Mouse (Mus musculus): ENCODE measurements at regions not wholly inside any gene's neighbourhood (a gene's known extent, or its start where the extent isn't known, plus 50 kb on each side); places are given as distances from the start of the nearest gene placed in this dataset.

DNA sequence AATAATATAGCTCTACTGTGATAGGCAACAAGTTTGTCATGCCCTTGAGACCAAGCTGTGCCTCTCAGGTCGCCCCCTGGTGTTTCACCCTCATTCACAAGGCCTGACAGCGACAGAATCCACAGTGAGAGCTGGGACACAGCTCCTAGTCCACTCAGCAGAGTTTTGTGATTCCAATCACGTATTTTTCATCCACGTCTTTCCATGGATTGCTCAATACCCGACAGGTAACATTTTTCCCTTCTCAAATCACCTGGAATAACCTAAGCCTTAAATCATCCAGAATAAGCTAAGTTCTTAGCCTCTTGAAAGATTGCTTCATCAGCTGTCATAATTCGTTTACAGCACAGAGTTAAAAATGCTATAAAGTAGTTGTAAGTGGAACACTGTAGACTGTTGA is 211.3 kb downstream of the Ccdc91 start:
- no peak for DNase-seq (ENCODE audit: low spot score in 2 of 2)
- intact Hi-C loops (cut with DNase I) = no loop called here

DNA sequence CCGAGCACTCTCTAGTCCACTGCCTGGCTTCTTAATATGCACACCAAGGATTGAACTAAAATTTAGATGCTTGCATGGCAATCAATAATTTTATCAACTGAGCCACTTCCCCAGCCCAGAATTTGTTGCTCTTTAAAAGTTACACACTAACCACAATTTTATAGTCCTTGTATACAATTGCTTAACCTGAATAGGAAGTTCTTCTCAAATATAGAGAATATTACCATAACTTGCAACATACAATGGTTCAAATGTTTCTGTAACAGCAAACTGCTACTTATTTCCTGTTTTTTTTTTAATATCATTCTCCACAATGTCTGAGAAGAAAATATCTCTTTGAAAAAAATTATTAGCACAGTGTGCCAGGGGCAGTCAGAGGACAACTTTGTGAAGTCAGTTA is 222.6 kb downstream of the Ccdc91 start:
- intact Hi-C loops (cut with DNase I) = no loop called here
- DNase-seq (ENCODE audit: low spot score in 2 of 2) = no peak

DNA sequence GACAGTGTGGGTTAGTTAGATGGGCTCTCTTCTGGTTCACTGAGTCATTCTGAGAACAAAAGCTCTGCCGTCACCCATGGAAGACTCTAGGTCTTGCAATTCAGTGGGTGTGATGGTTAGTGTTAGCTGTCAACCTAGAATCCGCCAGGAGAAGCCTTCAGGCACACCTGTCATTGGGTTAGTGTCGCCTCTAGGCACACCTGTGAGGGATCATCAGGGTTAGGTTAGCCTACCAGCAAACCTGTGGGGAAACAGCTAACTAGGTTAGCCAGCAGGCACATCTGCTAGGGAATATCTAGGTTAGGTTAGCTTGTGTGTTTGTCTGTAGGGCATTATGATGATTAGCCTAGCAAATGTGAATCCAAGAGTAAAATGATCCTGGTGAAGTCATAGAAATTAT is 223.8 kb downstream of the Ccdc91 start:
- no peak for DNase-seq (ENCODE audit: low spot score in 2 of 2)
- intact Hi-C loops (cut with DNase I) = no loop called here

DNA sequence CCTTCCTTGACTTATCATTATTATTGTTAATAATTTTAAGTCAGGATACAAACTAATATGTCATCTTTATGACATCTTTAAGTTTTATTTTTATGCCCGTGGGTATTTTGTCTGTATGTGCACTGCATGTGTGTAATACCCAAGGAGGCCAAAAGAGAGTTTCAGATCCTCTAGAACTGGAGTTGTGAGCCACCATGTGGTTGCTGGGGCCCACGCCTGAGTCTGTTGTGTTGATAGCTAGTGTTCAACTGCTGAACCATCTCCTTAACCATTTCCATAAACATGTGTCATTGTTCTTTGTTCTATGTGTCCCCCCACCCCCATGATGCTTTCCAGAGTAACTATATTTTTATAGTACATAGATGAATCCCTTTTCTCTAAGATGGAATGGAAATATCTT is 225.0 kb downstream of the Ccdc91 start:
- intact Hi-C loops (cut with DNase I) = no loop called here
- DNase-seq (ENCODE audit: low spot score in 2 of 2) = no peak

DNA sequence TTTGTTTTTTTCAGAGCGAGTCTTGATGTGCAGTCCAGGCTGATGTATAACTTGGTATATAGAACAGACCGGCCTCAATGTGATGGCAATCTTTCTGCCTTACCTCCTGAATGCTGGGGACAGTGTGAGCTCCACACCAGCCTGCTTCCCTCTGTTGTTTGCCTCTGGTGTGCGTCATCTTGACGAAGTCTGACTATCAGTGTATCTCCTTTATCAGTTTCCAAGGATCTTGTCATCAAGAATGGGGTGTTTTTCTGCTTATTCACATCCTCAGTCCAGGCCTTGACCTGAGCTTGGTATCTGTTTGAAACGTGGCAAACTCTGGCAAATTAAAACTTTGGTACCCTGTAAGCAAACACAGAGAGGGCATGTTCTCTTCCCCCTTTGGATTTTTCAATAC is 226.3 kb downstream of the Ccdc91 start:
- intact Hi-C loops (cut with DNase I) = no loop called here
- no peak for DNase-seq (ENCODE audit: low spot score in 2 of 2)

DNA sequence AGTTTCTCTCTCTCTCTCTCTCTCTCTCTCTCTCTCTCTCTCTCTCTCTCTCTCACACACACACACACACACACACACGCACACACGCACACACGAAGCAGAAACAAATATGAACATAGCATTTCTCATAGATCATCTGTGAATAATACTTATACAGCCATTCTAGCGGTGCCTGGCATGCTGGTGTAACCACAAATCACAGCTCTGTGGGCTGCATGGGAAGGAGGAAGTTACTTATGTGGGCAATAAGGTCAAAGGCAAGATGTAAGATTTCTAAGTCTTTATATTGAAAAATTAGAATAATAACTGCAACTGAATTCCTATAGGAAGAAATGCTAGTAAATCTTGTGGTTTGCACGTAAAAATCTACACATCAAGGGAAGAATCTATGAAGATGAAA is 228.7 kb downstream of the Ccdc91 start:
- intact Hi-C loops (cut with DNase I) = no loop called here
- no peak for DNase-seq (ENCODE audit: low spot score in 2 of 2)

DNA sequence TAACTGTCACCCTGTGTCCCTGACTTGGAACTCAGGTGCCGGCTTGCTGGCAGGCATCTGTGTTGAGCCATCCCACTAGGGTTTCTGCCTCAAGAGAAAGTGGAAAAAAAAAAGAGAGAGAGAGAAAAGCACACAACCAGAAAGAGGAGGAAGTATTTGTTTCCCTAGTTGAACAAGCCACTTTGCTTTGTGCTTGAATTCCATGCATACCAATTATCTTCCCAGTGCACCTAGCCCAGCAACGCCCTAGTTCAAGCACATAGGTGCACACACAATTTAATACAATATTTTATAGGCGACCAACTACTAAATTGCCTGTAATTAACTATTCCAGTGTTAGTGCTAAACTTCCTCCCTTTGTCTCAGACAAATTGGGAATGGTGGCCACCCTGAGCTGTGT is 230.3 kb downstream of the Ccdc91 start:
- no peak for DNase-seq (ENCODE audit: low spot score in 2 of 2)
- intact Hi-C loops (cut with DNase I) = no loop called here

DNA sequence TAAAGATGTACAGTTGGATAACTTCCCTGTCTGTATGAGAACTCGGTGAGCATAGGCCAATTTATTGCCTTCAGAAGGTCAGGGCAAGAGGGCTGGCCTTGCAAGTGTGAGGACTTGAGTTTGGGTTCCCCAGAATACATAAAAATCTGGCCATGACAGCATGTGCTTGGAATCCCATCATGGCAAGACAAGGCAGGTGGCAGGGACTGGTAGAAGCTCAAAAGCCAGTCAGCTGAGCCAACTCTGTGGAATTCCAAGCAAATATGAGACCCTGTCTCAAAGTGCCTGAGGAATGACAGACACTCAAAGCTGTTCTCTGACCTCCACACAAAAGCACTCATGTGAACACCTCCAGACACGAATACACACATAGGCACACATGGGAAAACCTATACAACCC is 231.1 kb downstream of the Ccdc91 start:
- no peak for DNase-seq (ENCODE audit: low spot score in 2 of 2)

DNA sequence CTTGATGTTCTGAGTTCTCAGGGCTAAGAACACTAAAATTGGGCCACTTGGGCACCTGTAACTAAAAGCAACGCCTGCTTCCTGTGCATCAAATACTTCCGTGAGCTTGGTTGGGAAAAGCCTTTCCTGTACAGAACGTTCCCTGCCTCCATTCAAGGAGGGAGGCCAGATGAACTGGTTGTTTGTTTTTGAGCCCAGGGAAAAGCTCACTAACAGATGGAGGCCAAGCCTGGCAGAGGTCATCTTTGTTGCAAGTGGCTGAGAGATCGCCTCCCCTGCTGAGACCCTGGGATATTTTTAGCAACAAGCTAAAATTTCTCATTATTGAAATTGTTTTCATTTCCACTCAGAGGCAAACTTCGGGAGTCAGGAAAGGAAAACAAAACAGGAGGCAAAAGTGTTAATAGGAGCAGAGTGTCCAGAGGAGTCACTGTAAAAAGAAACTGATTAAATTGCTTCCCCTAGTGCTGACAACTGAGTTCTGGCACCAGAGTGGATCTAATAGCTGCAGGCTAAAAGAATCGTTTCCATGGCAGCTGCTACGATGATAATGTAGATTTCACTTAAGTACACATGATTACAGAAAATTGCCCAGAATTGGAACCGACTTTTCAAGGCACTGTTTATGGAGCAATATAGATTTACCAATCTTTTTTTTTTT is 242.6 kb downstream of the Ccdc91 start:
- peak; percentile 20 to 28 for DNase-seq (ENCODE audit: low spot score in 2 of 2)

More for the DNA sequence above, 231.1 kb downstream of the Ccdc91 start:
- intact Hi-C loops (cut with DNase I) = no loop called here

DNA sequence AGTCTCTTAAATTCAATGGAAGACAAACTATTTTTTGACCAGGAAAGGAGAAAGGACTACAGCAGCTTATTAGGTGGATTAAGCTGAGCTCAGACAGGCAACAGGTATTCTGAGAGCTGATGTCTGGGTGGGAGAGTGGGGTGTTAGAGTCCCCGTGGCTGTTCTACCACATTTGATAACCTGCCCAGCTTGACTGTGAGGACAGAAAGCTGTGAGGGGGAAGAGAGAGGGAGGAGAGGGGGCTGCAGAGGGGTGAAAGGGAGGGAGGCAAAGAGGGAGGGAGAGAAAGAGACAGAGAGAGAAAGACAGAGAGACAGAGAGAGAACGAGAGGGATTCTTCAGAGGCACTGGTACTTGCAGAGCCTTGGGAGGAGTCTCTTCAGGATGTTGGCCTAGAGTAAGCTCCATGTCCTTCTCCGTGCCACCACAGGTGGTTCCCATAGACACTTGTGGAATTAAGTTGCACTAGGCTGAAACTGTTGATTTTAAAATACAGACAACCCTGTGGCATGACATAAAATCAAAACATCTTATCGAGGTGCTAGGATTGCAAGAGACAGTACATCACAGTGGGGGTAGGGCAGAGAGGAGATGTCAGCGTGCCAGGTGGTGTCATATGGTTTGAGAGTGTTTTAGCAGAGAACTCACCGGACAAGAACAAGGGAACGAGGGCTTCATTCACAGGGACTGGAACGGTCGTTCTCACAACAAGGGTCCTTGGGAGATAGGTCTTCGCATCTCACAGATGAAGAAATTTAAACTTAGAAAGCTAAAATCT is 243.3 kb downstream of the Ccdc91 start:
- intact Hi-C loops (cut with DNase I) = no loop called here
- no peak for DNase-seq (ENCODE audit: low spot score in 2 of 2)

More for the DNA sequence above, 242.6 kb downstream of the Ccdc91 start:
- intact Hi-C loops (cut with DNase I) = no loop called here

DNA sequence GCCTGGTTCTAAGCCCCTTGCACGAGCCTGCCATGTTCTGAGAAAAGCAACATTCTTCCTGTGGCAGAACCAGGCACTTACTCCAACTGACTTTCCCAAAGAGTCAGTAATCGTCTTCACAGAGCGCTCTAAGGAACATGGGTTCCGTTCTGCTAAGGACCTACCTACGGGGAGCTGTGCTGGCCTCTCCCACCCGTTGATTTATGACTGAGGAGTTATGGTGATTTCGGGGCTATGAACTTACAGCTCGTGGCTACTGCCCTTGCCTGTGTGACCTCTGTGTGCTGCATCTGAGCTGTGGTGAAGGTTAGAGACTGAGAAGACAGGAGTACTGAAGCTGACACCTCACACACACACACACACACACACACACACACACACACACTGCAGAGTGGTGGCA is 243.9 kb downstream of the Ccdc91 start:
- no peak for DNase-seq (ENCODE audit: low spot score in 2 of 2)
- intact Hi-C loops (cut with DNase I) = no loop called here

DNA sequence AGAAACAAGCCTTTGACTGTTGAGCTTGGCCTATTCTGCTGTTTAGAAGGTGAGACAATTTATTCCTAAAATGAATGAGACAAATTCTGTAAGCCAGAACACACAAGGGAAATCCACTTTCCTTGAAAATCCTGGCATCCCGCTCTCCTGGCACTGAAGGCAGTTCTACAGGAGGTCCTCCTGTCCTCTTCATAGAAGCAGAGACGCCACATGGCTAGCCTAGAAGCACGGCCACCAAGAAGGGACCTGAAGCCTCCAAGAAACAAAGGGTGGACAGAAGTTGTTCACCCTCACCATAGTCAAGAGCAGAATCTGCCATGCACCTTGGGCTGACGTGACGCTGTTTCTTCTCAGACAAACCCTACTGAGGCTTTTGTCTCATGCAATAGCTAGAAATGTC is 247.7 kb downstream of the Ccdc91 start:
- DNase-seq (ENCODE audit: low spot score in 2 of 2) = no peak
- intact Hi-C loops (cut with DNase I) = no loop called here

DNA sequence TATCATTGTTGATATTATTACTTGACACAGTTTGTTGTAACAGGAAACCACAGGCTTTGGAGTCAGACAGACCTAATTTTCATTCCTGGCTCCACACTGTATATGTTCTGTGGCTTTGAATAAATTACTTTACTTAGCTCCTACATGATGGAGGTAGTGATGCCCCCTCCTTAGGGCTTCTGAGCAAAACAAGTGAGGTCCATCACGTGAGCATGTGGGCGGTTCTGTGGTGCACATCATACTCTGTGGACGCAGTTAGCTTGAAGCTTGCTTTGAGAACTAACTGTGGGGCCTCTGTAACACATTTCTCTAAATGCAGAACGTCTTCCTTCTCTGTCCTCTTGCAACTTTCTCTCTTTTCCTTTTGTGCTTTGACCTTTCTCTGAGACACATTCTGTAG is 251.4 kb downstream of the Ccdc91 start:
- DNase-seq (ENCODE audit: low spot score in 2 of 2) = peak in 1 of 2 experiments; percentile 21

DNA sequence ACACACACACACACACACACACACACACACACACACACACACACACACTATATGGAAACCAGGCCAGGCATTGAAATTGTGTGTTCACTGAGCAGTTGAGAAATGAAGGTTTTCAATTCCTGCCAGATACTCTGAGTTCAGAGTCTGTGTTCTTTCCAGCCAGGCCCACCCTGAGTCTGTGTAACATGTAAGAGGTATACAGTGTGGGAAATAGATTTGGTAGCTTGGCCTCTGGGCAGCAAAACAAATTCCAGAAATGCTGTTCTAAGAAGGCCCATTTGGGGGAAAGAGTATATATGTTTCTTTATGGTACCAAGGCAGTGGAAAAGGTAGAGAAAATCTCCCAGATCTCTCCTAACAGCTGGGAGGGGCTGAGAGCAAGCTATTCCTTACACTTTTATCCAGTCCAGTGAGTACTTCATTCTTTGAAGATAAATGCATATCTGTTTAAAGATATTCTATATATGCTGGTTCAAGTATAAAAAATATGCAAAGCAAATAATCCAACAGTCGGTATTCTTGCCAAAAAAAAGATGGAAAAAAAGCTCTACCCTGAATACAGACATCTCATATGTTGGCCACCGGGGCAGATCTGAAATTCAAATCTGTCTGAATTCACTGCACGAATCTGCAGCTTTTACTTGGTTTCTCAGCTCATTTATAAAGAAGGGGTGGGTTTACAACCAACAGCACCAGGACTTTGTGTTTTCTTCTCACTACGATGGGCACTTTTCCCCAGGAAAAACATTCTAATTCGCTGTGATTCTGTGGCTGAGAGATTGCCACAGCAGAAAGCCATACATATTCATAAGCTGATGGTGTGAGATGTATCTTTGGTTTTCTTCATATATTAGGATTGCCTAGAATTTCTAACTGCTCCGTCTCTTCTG is 252.3 kb downstream of the Ccdc91 start:
- intact Hi-C loops (cut with DNase I) = no loop called here
- peak; percentile 11 to 21 for DNase-seq (ENCODE audit: low spot score in 2 of 2)

More for the DNA sequence above, 251.4 kb downstream of the Ccdc91 start:
- intact Hi-C loops (cut with DNase I) = no loop called here

DNA sequence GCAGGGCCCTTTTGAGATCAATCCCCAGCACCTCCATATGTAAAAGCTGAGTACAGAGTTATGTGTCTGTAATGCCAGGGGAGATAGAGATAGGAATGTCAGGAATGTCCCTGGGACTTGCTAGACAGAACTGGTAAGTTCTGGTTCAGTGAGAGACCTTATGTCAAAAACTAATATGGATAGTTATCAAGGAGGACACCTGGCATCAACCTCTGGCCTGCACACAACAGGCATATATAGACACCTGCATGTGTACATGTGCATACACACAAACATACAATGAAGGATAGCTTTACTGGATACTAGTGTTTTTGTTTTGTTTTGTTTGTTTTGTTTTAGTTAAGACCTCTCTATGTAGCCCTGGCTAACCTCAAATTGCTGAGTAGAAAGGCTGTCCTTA is 254.1 kb downstream of the Ccdc91 start:
- intact Hi-C loops (cut with DNase I) = no loop called here
- DNase-seq (ENCODE audit: low spot score in 2 of 2) = no peak

DNA sequence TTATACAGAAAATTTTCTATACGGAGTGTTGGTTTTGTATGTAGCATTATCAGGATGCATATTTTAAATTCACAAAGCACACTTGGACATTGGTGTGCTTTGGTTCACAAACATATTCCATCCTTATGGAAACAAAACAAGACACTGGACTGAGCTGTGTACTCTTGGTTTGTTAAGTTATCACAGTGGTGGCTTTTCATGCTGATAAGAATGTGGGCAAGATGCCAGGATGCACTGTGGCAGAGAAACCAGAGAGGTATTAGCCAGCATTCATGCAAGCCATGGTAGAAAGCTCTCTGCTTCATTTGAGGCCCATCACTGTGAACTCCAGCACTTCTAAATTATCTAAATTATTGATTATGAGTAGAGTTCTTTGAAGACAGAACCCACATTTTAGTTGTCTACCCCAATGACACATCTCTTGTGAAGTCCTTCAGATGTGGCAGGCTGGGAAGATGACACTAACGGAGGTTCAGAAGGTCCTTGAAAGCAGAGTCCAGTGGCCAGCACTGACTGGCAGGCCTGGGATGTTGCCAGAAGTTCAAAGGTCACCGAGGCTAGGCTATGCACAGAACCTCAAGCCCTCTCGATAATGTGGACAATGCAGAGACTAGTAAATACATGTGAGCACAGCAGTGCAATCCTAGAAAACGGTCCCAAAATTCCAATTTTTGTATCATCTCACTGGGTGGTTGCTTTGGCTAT is 263.1 kb downstream of the Ccdc91 start:
- intact Hi-C loops (cut with DNase I) = no loop called here
- no peak for DNase-seq (ENCODE audit: low spot score in 2 of 2)

DNA sequence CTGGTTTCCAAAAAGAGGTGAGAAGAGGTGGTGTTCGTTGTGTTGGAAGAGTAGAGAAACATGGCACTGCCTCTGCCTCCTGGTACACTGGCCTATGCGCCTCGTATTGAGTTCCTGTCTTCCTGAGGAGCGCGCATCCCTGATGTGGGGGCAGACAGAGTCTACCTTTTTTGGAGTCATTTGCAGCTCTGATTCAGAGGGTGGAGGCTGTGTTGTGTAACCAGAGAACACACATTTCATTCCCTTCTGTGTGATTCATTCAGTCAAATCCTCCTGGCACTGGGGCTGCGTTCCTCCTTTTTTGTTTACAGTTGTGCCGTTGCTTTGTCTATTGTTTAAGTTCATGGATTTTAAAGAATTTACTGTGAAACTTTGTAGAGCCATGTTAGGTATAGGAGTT is 265.8 kb downstream of the Ccdc91 start:
- intact Hi-C loops (cut with DNase I) = no loop called here
- DNase-seq (ENCODE audit: low spot score in 2 of 2) = peak; percentile 49 to 65

DNA sequence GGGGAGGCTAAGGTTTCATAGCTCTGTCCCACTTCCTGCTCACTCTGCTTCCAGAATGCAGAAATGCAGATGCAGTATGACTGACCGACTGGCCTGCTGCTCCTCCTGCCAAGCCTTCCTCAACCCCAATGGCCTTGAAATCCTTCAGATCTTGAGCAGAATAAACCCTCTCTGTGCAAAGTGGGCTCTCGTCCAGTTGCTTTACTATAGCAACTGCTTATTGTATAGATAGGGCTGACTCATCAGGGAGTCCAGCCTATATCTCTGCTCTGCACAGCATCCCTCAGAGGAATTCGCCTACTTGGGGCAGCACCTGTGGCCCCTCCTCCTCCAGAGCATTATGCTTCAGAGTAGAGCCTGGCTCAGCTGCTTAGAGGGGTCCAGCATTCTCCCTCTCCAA is 268.5 kb downstream of the Ccdc91 start:
- DNase-seq (ENCODE audit: low spot score in 2 of 2) = no peak

DNA sequence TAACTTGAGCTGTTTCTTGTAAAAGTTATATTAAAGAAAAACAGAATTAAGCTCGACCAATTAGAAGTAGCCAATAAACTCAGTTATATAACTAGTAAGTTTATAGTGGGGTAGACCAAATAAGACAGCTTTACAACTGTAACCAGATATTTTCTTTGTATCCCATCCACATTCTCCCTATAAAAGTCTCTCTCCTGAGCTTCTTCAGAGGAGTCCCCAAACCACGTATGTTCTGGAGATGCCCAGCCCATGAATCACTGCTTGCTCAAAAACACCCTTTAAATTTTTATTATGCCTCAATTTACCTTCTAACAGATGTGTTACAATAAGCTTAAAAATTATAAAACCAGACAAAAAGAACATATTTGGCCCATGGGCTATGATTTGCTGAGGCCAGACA is 270.1 kb downstream of the Ccdc91 start:
- intact Hi-C loops (cut with DNase I) = no loop called here

More for the DNA sequence above, 268.5 kb downstream of the Ccdc91 start:
- intact Hi-C loops (cut with DNase I) = no loop called here

DNA sequence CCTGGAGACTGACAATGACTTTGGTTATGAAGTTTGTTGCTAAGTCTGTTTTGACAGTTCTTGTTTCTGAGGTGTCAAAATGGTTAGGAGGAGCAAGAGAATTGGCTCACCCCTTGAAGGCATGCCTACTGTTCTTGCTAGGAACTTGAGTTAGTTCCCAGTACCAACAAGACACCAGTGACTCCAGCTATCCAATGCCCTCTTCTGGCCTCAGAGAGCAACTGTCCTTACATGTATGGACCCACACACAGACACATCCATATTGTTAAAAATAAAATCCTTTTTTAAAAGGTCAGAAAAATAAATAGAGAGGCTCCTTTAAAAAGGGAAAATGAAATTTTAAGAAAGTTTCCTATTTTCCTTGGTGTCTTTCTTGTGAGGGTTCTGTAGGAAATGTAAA is 272.3 kb downstream of the Ccdc91 start:
- intact Hi-C loops (cut with DNase I) = no loop called here
- DNase-seq (ENCODE audit: low spot score in 2 of 2) = no peak

More for the DNA sequence above, 270.1 kb downstream of the Ccdc91 start:
- DNase-seq (ENCODE audit: low spot score in 2 of 2) = no peak

All from left cerebral cortex, postnatal 36 days (tissue).